Mouse (Mus musculus): ENCODE data around the gene Pfkfb4.

DNA sequence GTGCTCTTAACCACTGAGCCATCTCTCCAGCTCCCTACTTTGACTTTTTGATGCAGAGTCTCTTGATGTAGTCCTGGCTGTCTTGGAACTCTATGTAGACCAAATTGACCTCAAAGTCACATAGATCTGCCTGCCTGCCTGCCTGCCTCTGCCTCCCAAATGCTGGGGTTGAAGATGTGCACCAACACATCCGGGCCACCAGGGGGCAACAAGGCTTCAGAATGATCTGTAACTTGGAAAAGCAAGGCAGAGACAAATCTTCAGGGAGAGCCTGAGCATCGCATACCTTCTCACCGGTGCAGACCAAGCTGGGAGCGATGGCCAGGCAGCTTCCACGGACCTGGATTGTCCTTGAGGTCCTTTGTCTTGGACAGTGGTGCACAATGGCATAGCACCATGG lies 54.7 kb downstream of the Pfkfb4 start:
- no peak; the same call in 1 of the 2 replicates for TF ChIP-seq CTCF (IDR thresholded peaks at IDR 0.05; ENCODE audit: low read depth, low read length)
- no peak for TF ChIP-seq POLR2A (IDR thresholded peaks at IDR 0.05; ENCODE audit: borderline replicate concordance, low read depth, low read length)
